Mouse (Mus musculus): ENCODE results near the gene Fmnl3. TPM values are rescaled to one million over a fixed set of nuclear protein-coding genes. Genes with fewer than 3 reads are reported as not detected.
A peak's percentile ranks its signal among the peaks of the same experiment; 100 is the strongest.
"Not testable (repeated sequence)": the region's sequence is repeated elsewhere in the genome, so short reads cannot be mapped to it uniquely, and the experiment has no call there.

Fmnl3 gene
- polyA plus RNA-seq, 1 experiment, result 49.5 TPM

GRCm38 (mm10) chr15:99391975-99392374 is 21.7 kb upstream of the Fmnl3 start:
- Histone ChIP-seq H3K4me3 (ENCODE audit: insufficient read depth, low read length) (peak overlapping the region; percentile 15; the same call in 1 of the 2 replicates), H3K4me1 (ENCODE audit: control insufficient read depth, insufficient read depth, low read length) (peaks cover 9% of the 10 kb centered on the region; the same call in 1 of the 2 replicates), H3K27ac (ENCODE audit: insufficient read depth, low read length) (no peak overlapping the region)
- TF ChIP-seq CTCF (IDR thresholded peaks at IDR 0.05; ENCODE audit: borderline replicate concordance, insufficient read depth, low read length) (no peak), POLR2A (IDR thresholded peaks at IDR 0.05; ENCODE audit: low read depth, low read length) (no peak)

GRCm38 (mm10) chr15:99390472-99391401 is 20.5 kb upstream of the Fmnl3 start:
- H3K4me1 ChIP-seq (ENCODE audit: control insufficient read depth, insufficient read depth, low read length), result peaks cover 4% of the 10 kb centered on the region; the same call in 1 of the 2 replicates
- no peak overlapping the region for H3K4me3 ChIP-seq (ENCODE audit: insufficient read depth, low read length)
- H3K27ac ChIP-seq (ENCODE audit: insufficient read depth, low read length), result no peak overlapping the region
- TF ChIP-seq POLR2A (IDR thresholded peaks at IDR 0.05; ENCODE audit: low read depth, low read length) (no peak), CTCF (IDR thresholded peaks at IDR 0.05; ENCODE audit: borderline replicate concordance, insufficient read depth, low read length) (no peak)

GRCm38 (mm10) chr15:99387976-99388375 is 17.7 kb upstream of the Fmnl3 start:
- Histone ChIP-seq H3K4me3 (ENCODE audit: insufficient read depth, low read length) (no peak overlapping the region), H3K27ac (ENCODE audit: insufficient read depth, low read length) (no peak overlapping the region), H3K4me1 (ENCODE audit: control insufficient read depth, insufficient read depth, low read length) (peaks cover 2% of the 10 kb centered on the region; the same call in 1 of the 2 replicates)
- no peak for TF ChIP-seq POLR2A (IDR thresholded peaks at IDR 0.05; ENCODE audit: low read depth, low read length)
- TF ChIP-seq CTCF (IDR thresholded peaks at IDR 0.05; ENCODE audit: borderline replicate concordance, insufficient read depth, low read length), result no peak

GRCm38 (mm10) chr15:99386796-99387195 is 16.5 kb upstream of the Fmnl3 start:
- Histone ChIP-seq H3K4me1 (ENCODE audit: control insufficient read depth, insufficient read depth, low read length) (peaks cover 2% of the 10 kb centered on the region; the same call in 1 of the 2 replicates), H3K27ac (ENCODE audit: insufficient read depth, low read length) (no peak overlapping the region), H3K4me3 (ENCODE audit: insufficient read depth, low read length) (no peak overlapping the region)
- TF ChIP-seq CTCF (IDR thresholded peaks at IDR 0.05; ENCODE audit: borderline replicate concordance, insufficient read depth, low read length) (no peak), POLR2A (IDR thresholded peaks at IDR 0.05; ENCODE audit: low read depth, low read length) (no peak)

GRCm38 (mm10) chr15:99386110-99386509 is 15.8 kb upstream of the Fmnl3 start:
- H3K4me3 ChIP-seq (ENCODE audit: insufficient read depth, low read length); H3K27ac ChIP-seq (ENCODE audit: insufficient read depth, low read length); H3K4me1 ChIP-seq (ENCODE audit: control insufficient read depth, insufficient read depth, low read length): not testable (repeated sequence)

GRCm38 (mm10) chr15:99384071-99384470 is 13.8 kb upstream of the Fmnl3 start:
- Histone ChIP-seq H3K4me1 (ENCODE audit: control insufficient read depth, insufficient read depth, low read length) (peaks cover 2% of the 10 kb centered on the region; the same call in 1 of the 2 replicates), H3K27ac (ENCODE audit: insufficient read depth, low read length) (no peak overlapping the region), H3K4me3 (ENCODE audit: insufficient read depth, low read length) (no peak overlapping the region)
- TF ChIP-seq POLR2A (IDR thresholded peaks at IDR 0.05; ENCODE audit: low read depth, low read length) (no peak), CTCF (IDR thresholded peaks at IDR 0.05; ENCODE audit: borderline replicate concordance, insufficient read depth, low read length) (no peak)

GRCm38 (mm10) chr15:99382893-99383292 is 12.6 kb upstream of the Fmnl3 start:
- Histone ChIP-seq H3K27ac (ENCODE audit: insufficient read depth, low read length) (no peak overlapping the region), H3K4me1 (ENCODE audit: control insufficient read depth, insufficient read depth, low read length) (peaks cover 2% of the 10 kb centered on the region; the same call in 1 of the 2 replicates), H3K4me3 (ENCODE audit: insufficient read depth, low read length) (no peak overlapping the region)
- TF ChIP-seq POLR2A (IDR thresholded peaks at IDR 0.05; ENCODE audit: low read depth, low read length) (no peak), CTCF (IDR thresholded peaks at IDR 0.05; ENCODE audit: borderline replicate concordance, insufficient read depth, low read length) (no peak)

- Histone ChIP-seq H3K4me1 (ENCODE audit: control insufficient read depth, insufficient read depth, low read length) (no peaks in the 10 kb centered on the region), H3K4me3 (ENCODE audit: insufficient read depth, low read length) (no peak overlapping the region), H3K27ac (ENCODE audit: insufficient read depth, low read length) (no peak overlapping the region)
- TF ChIP-seq POLR2A (IDR thresholded peaks at IDR 0.05; ENCODE audit: low read depth, low read length) (no peak), CTCF (IDR thresholded peaks at IDR 0.05; ENCODE audit: borderline replicate concordance, insufficient read depth, low read length) (no peak)
Measured at GRCm38 (mm10) chr15:99376240-99376639, 6.0 kb upstream of the Fmnl3 start.

- Histone ChIP-seq H3K27ac (ENCODE audit: insufficient read depth, low read length) (no peak overlapping the region), H3K4me1 (ENCODE audit: control insufficient read depth, insufficient read depth, low read length) (no peaks in the 10 kb centered on the region), H3K4me3 (ENCODE audit: insufficient read depth, low read length) (no peak overlapping the region)
- TF ChIP-seq POLR2A (IDR thresholded peaks at IDR 0.05; ENCODE audit: low read depth, low read length), result no peak
- no peak for TF ChIP-seq CTCF (IDR thresholded peaks at IDR 0.05; ENCODE audit: borderline replicate concordance, insufficient read depth, low read length)
Measured at GRCm38 (mm10) chr15:99375581-99375980, 5.3 kb upstream of the Fmnl3 start.

- no peak overlapping the region for H3K27ac ChIP-seq (ENCODE audit: insufficient read depth, low read length)
- TF ChIP-seq CTCF (IDR thresholded peaks at IDR 0.05; ENCODE audit: borderline replicate concordance, insufficient read depth, low read length), result no peak
- no peak for TF ChIP-seq POLR2A (IDR thresholded peaks at IDR 0.05; ENCODE audit: low read depth, low read length)
- no peaks in the 10 kb centered on the region for H3K4me1 ChIP-seq (ENCODE audit: control insufficient read depth, insufficient read depth, low read length)
- H3K4me3 ChIP-seq (ENCODE audit: insufficient read depth, low read length), result no peak overlapping the region
Measured at GRCm38 (mm10) chr15:99375036-99375435, 4.8 kb upstream of the Fmnl3 start.
